Mouse (Mus musculus) fibroblast of lung, adult 2 months (primary cell): ENCODE measurements around the gene Fgf22.
A peak's percentile ranks its signal among the peaks of the same experiment; 100 is the strongest.

Experiments used
- DNase-seq: peaks from one replicate; pipeline ENCODE4 v3.0.0-alpha.2; 2011; ENCODE audit warnings: low read depth

The Fgf22 gene

GRCm38 (mm10) chr10:79767372-79768244, 12.7 kb downstream of the Fgf22 start:
- peak; percentile 82 for DNase-seq

DNA sequence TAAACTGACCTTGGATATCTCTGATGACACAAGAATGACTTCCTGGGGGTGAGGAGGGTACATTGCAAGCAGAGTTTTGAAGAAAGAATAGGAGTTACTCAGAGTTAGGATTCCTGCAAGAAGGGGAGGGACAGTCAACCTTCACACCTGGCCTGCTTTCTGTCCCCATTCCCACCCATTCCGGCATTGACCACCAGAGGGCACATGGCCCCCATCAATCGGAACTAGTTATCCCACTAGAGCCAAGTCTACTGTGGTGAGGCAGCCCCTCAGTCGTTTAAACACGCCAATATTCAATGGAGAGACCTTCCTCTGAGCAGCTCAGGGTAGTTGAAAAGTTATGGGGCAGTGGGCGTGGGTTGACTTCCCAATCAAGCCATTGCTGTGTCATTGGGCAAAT, 13.5 kb downstream of the Fgf22 start:
- peak; percentile 22 for DNase-seq

GRCm38 (mm10) chr10:79769329-79769728, 14.5 kb downstream of the Fgf22 start:
- DNase-seq = no peak

DNA sequence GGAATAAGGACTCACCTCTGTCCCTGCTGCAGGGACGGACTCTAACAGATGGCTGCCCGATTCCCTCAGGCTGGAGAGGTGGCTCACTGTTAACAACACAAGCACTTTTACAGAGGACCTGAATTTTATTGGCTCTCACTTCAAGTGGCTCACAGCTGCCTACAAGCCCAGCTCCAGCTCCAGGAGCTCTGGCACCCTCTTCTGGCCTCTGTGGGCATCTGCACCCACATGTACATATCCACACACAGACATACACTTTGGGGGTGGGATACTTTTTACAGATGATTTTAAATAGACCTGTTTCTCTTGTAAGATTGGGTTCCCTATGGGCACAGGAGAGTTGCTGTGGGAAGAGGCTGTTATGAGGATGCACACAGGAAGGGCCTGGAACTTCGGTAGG, 17.4 kb downstream of the Fgf22 start:
- DNase-seq = no peak

DNA sequence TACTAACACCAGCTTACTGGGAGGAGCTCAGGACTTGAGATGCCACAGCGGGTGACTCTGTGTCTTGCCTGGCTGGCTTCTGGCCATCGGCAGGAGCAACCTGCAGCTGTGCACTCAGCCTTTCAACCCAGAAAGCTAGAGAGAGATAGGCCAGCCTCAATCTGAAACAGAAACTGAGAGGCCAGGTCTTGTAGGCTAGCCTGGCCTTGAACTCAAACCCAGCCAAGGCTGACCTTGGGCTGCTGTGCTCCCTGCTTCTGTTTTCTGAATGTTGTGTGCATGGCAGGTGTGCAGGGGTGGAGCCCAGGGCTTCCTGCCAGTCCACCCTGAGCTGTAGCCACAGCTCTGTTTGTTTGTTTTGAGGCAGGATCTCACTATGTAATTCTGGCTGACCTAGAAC, 18.3 kb downstream of the Fgf22 start:
- no peak for DNase-seq

DNA sequence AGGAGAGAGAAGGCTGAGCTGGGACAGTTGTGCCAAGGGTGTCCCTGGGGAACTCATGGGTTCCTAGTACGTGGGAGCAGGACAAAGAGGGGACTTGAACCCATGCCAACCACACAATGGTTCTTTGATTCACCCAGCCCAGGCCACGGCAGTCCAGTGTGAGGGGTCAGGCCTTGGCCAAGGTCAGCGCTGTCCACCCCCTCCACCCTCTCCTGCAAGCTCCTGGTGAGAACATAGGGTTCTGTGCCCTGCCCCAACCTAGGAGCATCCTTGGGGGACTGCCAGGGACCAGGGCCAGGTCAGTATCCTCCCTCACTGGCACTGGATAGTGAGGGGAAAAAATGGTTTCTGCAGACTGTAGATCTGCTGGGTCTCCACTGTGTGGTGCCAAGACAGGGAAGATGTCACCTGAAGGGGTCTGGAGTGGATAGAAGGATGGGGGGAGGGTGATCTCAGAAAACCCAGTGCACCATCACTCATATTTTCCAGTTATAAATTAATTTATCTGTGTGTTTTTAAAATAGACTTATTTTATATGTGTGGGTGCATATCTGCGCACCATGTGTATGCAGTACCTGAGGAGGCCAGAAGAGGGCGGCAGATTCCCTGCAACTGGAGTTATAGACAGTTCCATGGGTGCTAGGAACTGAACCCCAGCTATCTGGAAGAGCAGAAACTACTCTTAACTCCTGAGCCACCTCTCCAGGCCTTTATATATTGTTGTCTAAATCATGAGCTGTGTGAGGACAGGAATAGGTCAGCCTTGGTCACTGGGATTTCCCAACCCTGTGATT, 19.8 kb downstream of the Fgf22 start:
- no peak for DNase-seq

DNA sequence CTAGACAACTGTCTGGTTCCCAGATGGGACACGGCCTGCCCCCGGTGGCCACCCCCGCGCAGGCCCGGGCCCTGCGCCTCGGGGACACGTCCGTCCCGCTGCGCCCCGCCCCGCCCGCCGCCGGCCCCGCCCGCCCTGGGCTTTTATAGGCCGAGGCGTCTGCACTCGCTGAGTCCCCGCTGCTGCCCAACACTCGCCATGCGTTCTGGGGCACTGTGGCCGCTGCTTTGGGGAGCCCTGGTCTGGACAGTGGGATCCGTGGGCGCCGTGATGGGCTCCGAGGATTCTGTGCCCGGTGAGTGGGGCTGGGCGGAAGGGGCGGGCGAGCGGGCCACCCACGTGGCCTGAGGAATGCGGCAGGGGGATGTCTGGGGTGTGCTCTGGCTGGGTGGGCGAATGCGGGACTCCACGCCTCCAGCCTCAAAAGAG, 22.2 kb downstream of the Fgf22 start, which contains the start of gene Fstl3:
Fstl3 (plus strand) TSS at position 170 of the 429 bp plus-strand sequence.
- DNase-seq = no peak

GRCm38 (mm10) chr10:79778006-79778405, 23.1 kb downstream of the Fgf22 start:
- peak; percentile 75 for DNase-seq

DNA sequence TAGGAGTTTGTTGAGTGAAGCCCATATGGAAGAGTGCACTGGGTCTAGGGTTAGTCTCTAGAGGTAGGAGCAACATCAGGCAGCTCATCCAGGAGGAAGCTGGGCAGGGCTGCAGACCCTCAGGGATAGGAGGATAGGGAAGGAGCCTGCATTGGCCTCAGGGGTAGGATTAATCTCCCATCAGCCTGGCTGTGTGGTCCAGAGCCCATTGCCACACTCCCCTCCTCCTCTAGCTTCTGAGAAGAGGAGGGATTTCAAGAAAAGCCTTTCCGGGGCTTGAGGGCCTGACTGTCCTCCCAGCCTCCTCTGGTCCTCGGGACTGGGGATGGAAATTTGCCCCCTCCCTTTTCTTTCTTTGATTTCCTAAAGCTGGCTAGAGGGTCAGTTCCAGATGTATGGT, 24.3 kb downstream of the Fgf22 start:
- DNase-seq = no peak

- DNase-seq = peak; percentile 60
Observed at GRCm38 (mm10) chr10:79779784-79780663, 25.1 kb downstream of the Fgf22 start.

DNA sequence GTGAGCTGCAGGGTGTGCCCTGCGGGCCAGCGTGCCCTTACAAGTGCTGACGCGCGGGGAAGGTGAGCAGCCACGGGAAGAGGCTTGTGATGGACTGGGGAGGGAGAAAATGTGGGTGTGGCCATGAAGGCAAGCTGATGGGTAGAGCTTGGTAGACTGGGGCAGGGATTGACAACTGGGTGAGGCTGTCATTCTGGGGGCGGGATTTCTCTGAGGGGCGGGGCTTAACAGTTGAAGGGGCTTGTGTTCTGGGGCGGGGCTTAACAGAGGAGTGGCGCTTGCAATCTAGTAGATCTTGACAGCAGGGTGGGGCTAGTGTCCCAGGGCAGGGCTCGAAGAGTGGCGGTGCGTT, 25.8 kb downstream of the Fgf22 start:
- DNase-seq = no peak

GRCm38 (mm10) chr10:79781139-79781538, 26.3 kb downstream of the Fgf22 start:
- DNase-seq = no peak

DNA sequence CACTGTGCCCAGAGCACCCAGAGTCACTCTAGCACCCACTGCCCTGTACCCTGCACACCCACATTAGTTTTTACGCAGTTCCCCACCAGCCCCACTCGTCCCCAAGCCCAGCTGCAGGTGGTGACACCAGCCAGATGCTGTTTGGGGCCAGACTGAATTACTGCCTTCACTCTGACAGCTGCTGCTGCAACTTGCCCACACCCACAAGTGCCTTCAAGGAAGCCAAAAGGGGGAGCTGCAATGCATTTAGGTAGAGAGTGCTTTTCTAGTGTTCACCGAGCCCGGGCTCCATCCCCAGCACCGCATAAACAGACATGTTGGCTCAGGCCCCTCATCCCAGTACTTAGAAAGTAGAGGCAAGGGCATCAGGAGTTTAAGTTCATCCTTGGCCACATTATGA, 27.1 kb downstream of the Fgf22 start:
- DNase-seq = no peak

DNA sequence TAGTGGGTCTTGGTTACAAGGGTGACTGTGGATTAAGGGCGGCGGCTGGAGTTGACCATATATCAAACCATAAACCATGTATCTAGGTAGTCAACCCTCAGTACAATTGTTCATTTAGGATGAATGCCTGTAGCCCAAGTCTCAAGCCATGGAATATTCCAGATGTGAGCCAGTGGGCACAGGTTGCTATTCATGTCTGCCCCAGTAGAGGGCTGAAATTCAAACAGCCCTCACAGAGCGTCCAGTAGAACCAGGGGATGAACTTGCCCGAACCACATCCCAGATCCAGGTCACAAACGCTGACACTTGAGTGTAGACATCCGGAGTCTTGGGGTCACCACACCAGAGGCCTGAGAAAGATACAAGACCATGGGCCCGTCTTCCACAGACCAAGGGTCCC, 28.2 kb downstream of the Fgf22 start:
- no peak for DNase-seq

DNA sequence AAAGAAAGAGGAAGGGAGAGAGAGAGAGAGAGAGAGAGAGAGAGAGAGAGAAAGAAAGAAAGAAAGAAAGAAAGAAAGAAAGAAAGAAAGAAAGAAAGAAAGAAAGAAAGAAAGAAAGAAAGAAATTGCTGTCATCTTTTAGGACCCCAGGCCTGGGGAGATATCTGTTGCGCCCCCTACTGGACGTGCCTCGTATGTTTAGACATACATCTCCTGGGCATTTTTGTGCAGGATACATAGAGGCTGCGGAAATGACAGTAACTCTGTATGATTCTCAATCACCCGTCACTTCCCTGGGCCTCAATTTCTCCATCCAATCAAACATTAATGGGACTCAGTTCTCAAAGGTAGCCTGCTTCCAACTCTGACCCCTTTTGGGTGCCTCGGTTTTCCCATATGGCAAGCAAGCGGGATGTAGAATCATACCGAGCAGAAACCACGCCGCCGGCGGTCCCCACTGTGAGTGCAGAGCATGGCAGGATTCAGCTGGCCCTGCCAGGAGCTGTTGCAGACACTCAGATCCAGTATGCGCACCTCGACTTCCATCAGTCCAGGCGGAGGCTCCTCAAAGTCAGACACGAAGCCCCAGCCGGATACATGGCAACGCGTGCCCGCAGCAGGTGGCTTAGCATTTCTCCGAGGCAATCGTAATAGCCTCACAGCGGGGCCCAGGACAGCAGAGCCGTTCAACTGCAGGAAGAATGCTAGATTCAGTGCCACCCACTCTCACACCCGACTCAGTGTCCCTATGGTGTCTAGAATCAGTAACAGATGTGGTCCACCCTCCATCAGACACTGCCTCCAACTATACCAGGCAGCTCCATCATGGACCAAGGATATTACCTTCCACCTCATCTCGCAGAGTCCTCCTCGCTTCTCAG, 29.3 kb downstream of the Fgf22 start:
- DNase-seq = no peak

- no peak for DNase-seq
Observed at GRCm38 (mm10) chr10:79788386-79789158, 33.7 kb downstream of the Fgf22 start.

GRCm38 (mm10) chr10:79789581-79789980, 34.7 kb downstream of the Fgf22 start:
- DNase-seq = no peak

GRCm38 (mm10) chr10:79790861-79791260, 36.0 kb downstream of the Fgf22 start, which contains the start of gene Prss57:
Prss57 (minus strand) TSS chr10:79790961.
- DNase-seq = no peak

- no peak for DNase-seq
Observed at GRCm38 (mm10) chr10:79792339-79793040, 37.6 kb downstream of the Fgf22 start.
